Mouse (Mus musculus): ENCODE results near the gene Adcy6. TPM values are rescaled to one million over a fixed set of nuclear protein-coding genes. Genes with fewer than 3 reads are reported as not detected.
A peak's percentile ranks its signal among the peaks of the same experiment; 100 is the strongest.

Gene Adcy6
- polyA plus RNA-seq, 1 experiment from 2014 or later, result 10.7 TPM

DNA sequence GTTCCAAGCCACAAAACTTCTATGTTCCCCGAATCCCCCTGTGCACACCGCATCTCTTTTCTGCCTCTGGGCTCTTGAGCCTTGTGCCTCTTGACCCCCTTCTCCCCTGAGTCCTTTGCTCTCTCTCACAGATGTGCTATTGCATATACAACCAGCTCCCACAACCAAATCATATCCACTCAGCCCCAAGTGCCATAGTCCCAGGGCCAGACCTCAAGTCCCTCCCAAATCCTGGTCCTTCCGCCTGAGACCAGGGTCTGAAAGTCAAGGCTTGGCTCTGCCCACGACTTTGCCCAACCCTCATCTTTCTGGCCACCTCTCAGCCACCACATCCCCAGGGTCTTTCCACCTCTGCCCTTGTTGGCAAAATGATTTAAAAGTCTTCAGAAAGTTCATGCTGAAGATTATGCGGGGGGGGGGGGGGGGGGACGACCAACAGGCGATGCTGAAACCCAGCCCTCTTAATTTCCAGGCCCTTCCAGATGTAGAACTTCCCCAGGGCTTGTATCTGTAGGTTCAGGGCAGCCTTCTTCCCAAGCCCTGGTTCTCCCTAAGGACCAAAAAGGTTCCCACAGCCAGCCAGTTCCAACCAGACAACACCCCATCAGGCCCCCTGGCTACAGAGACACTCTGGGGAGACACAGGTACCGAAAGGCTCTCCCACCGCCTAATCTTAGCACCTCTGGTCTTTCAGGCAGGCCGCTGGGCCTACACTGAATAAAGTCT, 1.7 kb downstream of the Adcy6 start:
- 11% methylated on average over 9 of the region's 10 CpGs for WGBS
- ATAC-seq (ENCODE audit: low read depth), result no peak; the same call in none of the 2 replicates
- Histone ChIP-seq H3K27ac (replicated peaks) (peak overlapping the region; percentile 92), H3K9me3 (no peaks in the 10 kb centered on the region), H3K9ac (peak overlapping the region; percentile 90), H3K4me2 (peak overlapping the region; percentile 81), H3K36me3 (peaks cover 15% of the 10 kb centered on the region), H3K4me1 (replicated peaks) (peaks cover 47% of the 10 kb centered on the region), H3K27me3 (no peaks in the 10 kb centered on the region), H3K4me3 (peak overlapping the region; percentile 77)

DNA sequence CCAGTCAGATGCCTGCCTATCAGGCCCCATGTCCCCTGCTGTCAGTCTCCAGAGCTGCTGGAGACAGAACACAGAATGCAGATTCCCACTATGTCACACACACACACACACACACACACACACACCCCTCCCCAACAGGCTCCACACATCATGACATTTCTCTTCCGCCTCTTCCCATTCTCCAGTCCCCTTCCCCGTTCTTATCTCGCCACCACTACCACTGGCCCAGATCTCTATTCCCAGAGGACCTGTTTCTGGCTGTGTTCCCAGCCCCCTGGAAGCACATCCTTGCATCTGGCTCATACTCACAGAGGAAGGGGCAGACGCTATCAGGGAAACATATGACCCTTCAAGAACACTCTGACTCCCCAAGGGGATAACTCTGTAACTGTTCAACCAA, 2.3 kb downstream of the Adcy6 start:
- WGBS, result 17% methylated on average over 4 of the region's 4 CpGs
- Histone ChIP-seq H3K27me3 (no peaks in the 10 kb centered on the region), H3K4me1 (replicated peaks) (peaks cover 54% of the 10 kb centered on the region), H3K36me3 (peaks cover 20% of the 10 kb centered on the region), H3K4me3 (peak overlapping the region; percentile 77), H3K9me3 (no peaks in the 10 kb centered on the region), H3K9ac (peak overlapping the region; percentile 90), H3K4me2 (peak overlapping the region; percentile 81), H3K27ac (replicated peaks) (peak overlapping the region; percentile 92; the same call in 1 of the 2 replicates)
- no peak for ATAC-seq (ENCODE audit: low read depth)

DNA sequence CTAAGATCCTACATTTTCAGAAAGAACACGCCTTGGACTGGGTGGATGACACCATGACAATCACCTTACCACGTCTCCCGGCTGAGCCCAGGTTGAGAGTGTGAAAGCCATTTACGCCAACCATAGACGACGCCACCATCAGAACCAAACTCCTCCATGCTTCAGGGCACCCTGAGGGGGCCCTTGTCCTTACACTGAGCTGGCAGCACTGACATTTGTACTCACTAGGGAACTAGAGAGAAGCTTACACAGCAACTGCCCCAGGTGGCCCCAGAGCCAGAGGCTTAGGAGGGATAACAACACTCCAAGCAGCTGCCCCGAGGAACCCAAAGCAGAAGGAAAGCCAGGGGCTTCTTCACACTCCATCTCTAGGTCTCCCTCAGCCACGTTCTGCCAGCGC, 3.1 kb downstream of the Adcy6 start:
- H3K9me3 ChIP-seq, result no peaks in the 10 kb centered on the region
- peak overlapping the region; percentile 90; the same call in 1 of the 2 replicates for H3K9ac ChIP-seq
- H3K36me3 ChIP-seq, result peaks cover 24% of the 10 kb centered on the region
- no peak for ATAC-seq (ENCODE audit: low read depth)
- H3K27me3 ChIP-seq, result no peaks in the 10 kb centered on the region
- H3K27ac ChIP-seq (replicated peaks), result 0 out of 2 replicates have a peak overlapping the region, but pooled peaks have one; percentile 92
- H3K4me2 ChIP-seq, result peak overlapping the region; percentile 81
- no peak overlapping the region for H3K4me3 ChIP-seq
- 70% methylated on average over 9 of the region's 9 CpGs for WGBS
- H3K4me1 ChIP-seq (replicated peaks), result peaks cover 62% of the 10 kb centered on the region

DNA sequence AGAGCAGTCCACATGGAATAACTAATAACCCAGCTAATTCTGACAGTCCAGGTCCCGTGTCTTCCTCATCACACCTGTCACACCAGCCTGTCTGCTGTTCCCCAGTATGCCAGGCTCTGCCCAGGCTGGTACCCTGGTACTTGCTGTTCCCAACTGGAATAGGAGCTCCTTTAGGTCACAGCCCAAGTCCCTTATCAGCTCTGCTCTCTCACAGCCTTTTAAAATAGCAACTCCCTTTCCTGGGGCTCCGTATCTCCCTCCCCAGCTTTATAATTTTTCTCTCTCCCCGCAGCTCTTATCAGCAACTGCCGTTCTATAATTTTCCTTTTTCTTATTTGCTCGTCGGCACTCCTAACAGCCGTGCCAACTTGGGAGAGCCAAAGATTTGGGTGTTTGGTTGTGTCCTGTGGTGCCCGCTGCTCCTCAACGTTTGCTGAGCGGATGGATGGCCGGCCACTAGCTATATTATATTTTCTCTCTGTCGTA, 3.8 kb downstream of the Adcy6 start:
- 0 out of 2 replicates have a peak overlapping the region, but pooled peaks have one; percentile 17 for H3K9ac ChIP-seq
- no peak for ATAC-seq (ENCODE audit: low read depth)
- H3K27ac ChIP-seq (replicated peaks), result no peak overlapping the region
- H3K27me3 ChIP-seq, result no peaks in the 10 kb centered on the region
- WGBS, result 93% methylated on average over 12 of the region's 12 CpGs
- no peak overlapping the region for H3K4me3 ChIP-seq
- H3K4me2 ChIP-seq, result no peak overlapping the region
- H3K36me3 ChIP-seq, result peaks cover 30% of the 10 kb centered on the region
- H3K9me3 ChIP-seq, result no peaks in the 10 kb centered on the region
- peaks cover 63% of the 10 kb centered on the region for H3K4me1 ChIP-seq (replicated peaks)

DNA sequence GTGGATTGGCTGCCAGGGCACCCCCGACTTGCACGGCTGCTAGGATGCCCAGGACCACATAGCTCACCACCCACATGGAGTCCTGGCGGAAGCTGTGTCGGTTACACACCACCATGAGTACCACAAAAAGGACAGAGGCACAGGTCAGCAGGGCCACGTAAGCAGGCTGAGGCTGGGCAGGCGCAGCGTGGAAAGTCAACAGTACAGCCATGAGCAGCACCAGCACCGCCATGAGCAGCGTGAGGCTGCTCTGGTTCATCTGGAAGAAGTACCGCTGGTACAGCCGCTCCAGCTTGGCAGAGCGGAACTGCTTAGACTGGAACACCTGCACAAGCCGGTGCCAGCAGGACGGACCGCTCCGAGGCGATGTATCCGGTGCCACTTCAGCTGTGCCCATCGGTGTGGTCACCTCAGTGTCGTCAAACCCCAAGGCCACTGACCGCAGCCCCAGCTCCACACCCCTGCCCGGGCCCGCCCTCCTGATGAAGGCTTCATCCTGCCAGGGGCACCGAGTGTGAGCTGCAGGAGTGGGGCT, 5.8 kb downstream of the Adcy6 start:
- ATAC-seq (ENCODE audit: low read depth), result no peak
- Histone ChIP-seq H3K9me3 (no peaks in the 10 kb centered on the region), H3K9ac (no peak overlapping the region), H3K4me1 (replicated peaks) (peaks cover 57% of the 10 kb centered on the region), H3K27ac (replicated peaks) (no peak overlapping the region), H3K27me3 (no peaks in the 10 kb centered on the region), H3K4me3 (no peak overlapping the region), H3K4me2 (no peak overlapping the region), H3K36me3 (peaks cover 48% of the 10 kb centered on the region)
- WGBS, result 94% methylated on average over 24 of the region's 24 CpGs

DNA sequence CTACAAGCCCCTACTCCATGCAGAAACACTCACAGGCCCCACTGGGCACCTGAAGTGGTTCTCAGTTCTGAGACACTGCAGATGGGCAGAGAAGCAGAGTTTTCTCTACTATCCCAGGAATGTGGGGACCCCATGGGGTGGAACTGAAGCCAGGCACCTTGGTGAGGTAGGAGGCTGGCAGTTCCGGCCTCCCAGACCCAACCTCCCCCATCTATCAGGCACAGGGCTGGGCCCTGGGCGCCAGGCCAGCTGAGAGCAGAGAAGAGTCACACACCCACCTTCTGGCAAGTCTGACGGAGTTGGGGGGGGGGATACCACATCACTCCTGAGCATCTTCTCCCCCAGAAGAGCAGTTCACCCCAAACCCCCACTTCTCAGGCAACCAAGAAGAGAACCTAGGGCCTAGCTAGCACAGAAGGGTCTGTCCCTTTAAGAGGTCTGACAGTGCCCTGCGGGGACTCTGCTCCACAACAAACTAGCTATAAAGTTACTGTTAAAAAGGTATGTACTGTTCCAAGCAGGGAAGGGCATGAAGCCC, 6.9 kb downstream of the Adcy6 start:
- H3K4me2 ChIP-seq, result peak overlapping the region; percentile 27
- ATAC-seq (ENCODE audit: low read depth), result no peak

GRCm38 (mm10) chr15:98602191-98602881, 7.5 kb downstream of the Adcy6 start:
- Histone ChIP-seq H3K4me1 (replicated peaks) (peaks cover 42% of the 10 kb centered on the region), H3K9me3 (no peaks in the 10 kb centered on the region), H3K4me2 (peak overlapping the region; percentile 27), H3K27ac (replicated peaks) (no peak overlapping the region), H3K36me3 (peaks cover 65% of the 10 kb centered on the region), H3K27me3 (no peaks in the 10 kb centered on the region), H3K4me3 (no peak overlapping the region), H3K9ac (peak overlapping the region; percentile 54)
- ATAC-seq (ENCODE audit: low read depth), result no peak
- 66% methylated on average over 13 of the region's 13 CpGs for WGBS

More for the DNA sequence above, 6.9 kb downstream of the Adcy6 start:
- Histone ChIP-seq H3K27ac (replicated peaks) (no peak overlapping the region), H3K36me3 (peaks cover 58% of the 10 kb centered on the region), H3K9ac (peak overlapping the region; percentile 54; the same call in 1 of the 2 replicates), H3K4me1 (replicated peaks) (peaks cover 49% of the 10 kb centered on the region), H3K27me3 (no peaks in the 10 kb centered on the region), H3K4me3 (no peak overlapping the region), H3K9me3 (no peaks in the 10 kb centered on the region)
- 54% methylated on average over 4 of the region's 4 CpGs for WGBS

- Histone ChIP-seq H3K27ac (replicated peaks) (no peak overlapping the region), H3K9ac (peak overlapping the region; percentile 54; the same call in 1 of the 2 replicates), H3K4me3 (no peak overlapping the region), H3K4me2 (peak overlapping the region; percentile 27), H3K36me3 (peaks cover 70% of the 10 kb centered on the region), H3K9me3 (no peaks in the 10 kb centered on the region), H3K4me1 (replicated peaks) (peaks cover 37% of the 10 kb centered on the region), H3K27me3 (no peaks in the 10 kb centered on the region)
- 84% methylated on average over 7 of the region's 7 CpGs for WGBS
- ATAC-seq (ENCODE audit: low read depth), result no peak
Measured at GRCm38 (mm10) chr15:98601832-98602190, 8.1 kb downstream of the Adcy6 start.

GRCm38 (mm10) chr15:98600036-98600709, 9.7 kb downstream of the Adcy6 start:
- ATAC-seq (ENCODE audit: low read depth), result no peak
- no peak overlapping the region for H3K27ac ChIP-seq (replicated peaks)

DNA sequence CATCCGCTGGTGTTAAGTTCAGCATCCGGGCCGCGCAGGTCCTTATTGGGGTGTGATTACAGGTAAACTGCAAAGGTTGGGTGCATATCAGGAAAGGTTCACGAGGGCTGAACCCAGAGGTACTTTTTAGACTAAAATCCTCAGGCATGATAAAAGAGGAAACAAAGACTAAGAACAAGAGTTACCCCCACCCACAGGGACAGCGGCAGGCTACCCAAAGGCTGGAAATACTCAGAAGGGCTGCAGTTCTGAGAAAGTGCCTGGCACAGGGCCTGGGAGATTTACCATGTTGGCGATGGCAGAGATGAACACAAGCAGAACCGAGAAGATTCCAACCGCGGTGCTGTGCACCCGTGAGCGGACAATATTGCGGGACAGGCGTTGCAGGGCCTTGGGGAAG, 13.3 kb downstream of the Adcy6 start:
- H3K9ac ChIP-seq, result no peak overlapping the region
- H3K4me1 ChIP-seq (replicated peaks), result 0 out of 2 replicates have a peak, but pooled peaks cover 4% of the 10 kb centered on the region
- no peak for ATAC-seq (ENCODE audit: low read depth)
- H3K27ac ChIP-seq (replicated peaks), result no peak overlapping the region
- peaks cover 96% of the 10 kb centered on the region for H3K36me3 ChIP-seq
- H3K27me3 ChIP-seq, result no peaks in the 10 kb centered on the region
- no peaks in the 10 kb centered on the region for H3K9me3 ChIP-seq
- H3K4me2 ChIP-seq, result no peak overlapping the region
- WGBS, result 95% methylated on average over 14 of the region's 14 CpGs
- H3K4me3 ChIP-seq, result no peak overlapping the region

More at GRCm38 (mm10) chr15:98600036-98600709, 9.7 kb downstream of the Adcy6 start:
- Histone ChIP-seq H3K4me2 (no peak overlapping the region), H3K36me3 (peaks cover 86% of the 10 kb centered on the region), H3K4me1 (replicated peaks) (peaks cover 28% of the 10 kb centered on the region), H3K9ac (no peak overlapping the region), H3K4me3 (no peak overlapping the region), H3K27me3 (no peaks in the 10 kb centered on the region), H3K9me3 (no peaks in the 10 kb centered on the region)
- 83% methylated on average over 12 of the region's 12 CpGs for WGBS

GRCm38 (mm10) chr15:98595049-98595448, 14.8 kb downstream of the Adcy6 start:
- no peak overlapping the region for H3K9ac ChIP-seq
- H3K36me3 ChIP-seq, result peaks cover 96% of the 10 kb centered on the region
- H3K9me3 ChIP-seq, result no peaks in the 10 kb centered on the region
- H3K4me3 ChIP-seq, result no peak overlapping the region
- no peak overlapping the region for H3K27ac ChIP-seq (replicated peaks)
- WGBS, result 89% methylated on average over 5 of the region's 5 CpGs
- no peak overlapping the region for H3K4me2 ChIP-seq
- H3K4me1 ChIP-seq (replicated peaks), result no peaks in the 10 kb centered on the region
- ATAC-seq (ENCODE audit: low read depth), result no peak
- no peaks in the 10 kb centered on the region for H3K27me3 ChIP-seq
